Mouse (Mus musculus) CD4-positive, CD25-positive, alpha-beta regulatory T cell, adult 4 months (primary cell): ENCODE measurements around the gene Hdgf. TPM values are rescaled to one million over a fixed set of nuclear protein-coding genes. Genes with fewer than 3 reads are reported as not detected.
"Not testable (repeated sequence)": the region's sequence is repeated elsewhere in the genome, so short reads cannot be mapped to it uniquely, and the experiment has no call there.

Experiments
- ATAC-seq: one replicate; pipeline ENCODE4 v1.8.0; 2017
- polyA plus RNA-seq, 2 experiments: library from polyadenylated mRNA; unstranded; fragments of 100-300 nt; shearing (Covaris generic); gene quantifications; one replicate each; pipeline ENCODE4 v1.2.1; 2017

Hdgf gene
- 10 to 100 TPM; 36.0 to 43.7 TPM for polyA plus RNA-seq

- peak; percentile 96 for ATAC-seq
These were observed at the start of gene Hdgf for GRCm38 (mm10) chr3:87905880-87906485. TSS of gene Hdgf (plus strand) at chr3:87906321.

- no peak for ATAC-seq
These were observed 48.5 kb upstream of the Hdgf start for GRCm38 (mm10) chr3:87857666-87858065.

GRCm38 (mm10) chr3:87859813-87860212, 46.3 kb upstream of the Hdgf start:
- ATAC-seq, result peak; percentile 96

GRCm38 (mm10) chr3:87864111-87864510, 42.0 kb upstream of the Hdgf start:
- ATAC-seq, result not testable (repeated sequence)

GRCm38 (mm10) chr3:87877730-87878129, 28.4 kb upstream of the Hdgf start:
- no peak for ATAC-seq

GRCm38 (mm10) chr3:87884291-87884690, 21.8 kb upstream of the Hdgf start:
- no peak for ATAC-seq

GRCm38 (mm10) chr3:87884708-87885251, 21.3 kb upstream of the Hdgf start:
- no peak for ATAC-seq

- ATAC-seq, result peak; percentile 93
These were observed 20.7 kb upstream of the Hdgf start, which contains the start of gene Prcc for GRCm38 (mm10) chr3:87885281-87886003. TSS of gene Prcc (minus strand) at chr3:87885608.

GRCm38 (mm10) chr3:87886004-87886365, 20.1 kb upstream of the Hdgf start:
- ATAC-seq, result no peak

- ATAC-seq, result no peak
These were observed 19.7 kb upstream of the Hdgf start for GRCm38 (mm10) chr3:87886416-87886815.

- not testable (repeated sequence) for ATAC-seq
These were observed 18.7 kb upstream of the Hdgf start for GRCm38 (mm10) chr3:87887400-87887799.

- ATAC-seq, result no peak
These were observed 14.6 kb upstream of the Hdgf start for GRCm38 (mm10) chr3:87891481-87891880.

GRCm38 (mm10) chr3:87893367-87893905, 12.7 kb upstream of the Hdgf start:
- no peak for ATAC-seq

GRCm38 (mm10) chr3:87899266-87899665, 6.9 kb upstream of the Hdgf start:
- no peak for ATAC-seq

- no peak for ATAC-seq
These were observed 6.3 kb upstream of the Hdgf start for GRCm38 (mm10) chr3:87899776-87900175.

GRCm38 (mm10) chr3:87901036-87901624, 5.0 kb upstream of the Hdgf start:
- ATAC-seq, result no peak

GRCm38 (mm10) chr3:87901959-87902358, 4.2 kb upstream of the Hdgf start:
- ATAC-seq, result not testable (repeated sequence)

- ATAC-seq, result no peak
These were observed 2.3 kb upstream of the Hdgf start for GRCm38 (mm10) chr3:87903821-87904220.

- ATAC-seq, result no peak
These were observed 470 bp downstream of the Hdgf start for GRCm38 (mm10) chr3:87906601-87906980.

GRCm38 (mm10) chr3:87906981-87907857, 1.1 kb downstream of the Hdgf start:
- ATAC-seq, result no peak

- no peak for ATAC-seq
These were observed 1.8 kb downstream of the Hdgf start for GRCm38 (mm10) chr3:87907906-87908305.

GRCm38 (mm10) chr3:87909381-87909780, 3.3 kb downstream of the Hdgf start:
- no peak for ATAC-seq
